Mouse (Mus musculus) ES-CJ7 (cell line): ENCODE data around the gene B3gnt2.
A peak's percentile ranks its signal among the peaks of the same experiment; 100 is the strongest.

Source experiments
- DNase-seq: peaks from one replicate; pipeline ENCODE4 v3.0.0; 2011; ENCODE audit warnings: low read depth, low spot score

Gene B3gnt2

DNA sequence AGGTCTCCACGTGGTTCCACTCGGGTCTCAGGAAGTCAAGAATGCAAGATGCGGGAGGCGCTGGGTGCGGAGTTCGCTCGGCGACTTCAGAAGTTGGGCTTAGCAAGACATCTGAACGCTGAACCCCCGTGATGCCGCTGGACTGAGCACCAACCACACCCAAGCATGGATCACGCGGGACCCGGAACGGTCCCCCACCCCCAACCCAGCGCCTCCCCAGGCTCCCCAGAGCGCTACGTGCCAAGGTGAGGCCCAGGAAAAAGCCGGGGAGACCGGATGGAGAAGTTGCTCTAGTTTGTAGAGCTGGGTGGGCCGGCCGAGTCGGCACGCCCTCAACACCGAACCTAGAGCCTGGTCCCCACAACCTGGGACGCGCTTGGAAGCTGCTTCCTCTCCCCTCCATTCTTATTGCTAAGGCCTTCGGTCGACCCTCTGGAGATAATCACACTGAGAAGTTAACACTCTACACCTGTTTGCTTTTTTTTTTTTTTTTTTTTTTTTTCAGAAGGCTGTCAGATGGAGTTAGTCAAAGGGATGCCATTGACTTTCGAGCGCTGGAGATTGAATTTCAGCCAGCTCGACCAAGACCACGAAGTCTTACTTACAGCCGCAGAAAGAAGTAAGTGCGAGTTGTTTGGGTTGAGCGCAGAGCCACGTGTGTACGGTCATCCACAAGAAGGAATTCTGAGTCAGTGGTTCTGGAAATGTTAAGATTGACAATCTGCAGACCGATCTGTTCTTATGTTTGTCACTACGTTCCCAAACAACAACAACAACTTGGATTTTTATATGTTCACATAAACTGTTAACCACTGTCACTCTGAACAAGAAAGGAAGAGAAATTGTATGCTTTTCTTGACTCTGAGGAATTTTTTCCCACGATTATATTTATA, at the start of gene B3gnt2:
B3gnt2 (minus strand) TSS at position 627 of the 893 bp plus-strand sequence.
- peak; percentile 79 for DNase-seq

GRCm38 (mm10) chr11:22906453-22906865, 45.7 kb upstream of the B3gnt2 start:
- no peak for DNase-seq

DNA sequence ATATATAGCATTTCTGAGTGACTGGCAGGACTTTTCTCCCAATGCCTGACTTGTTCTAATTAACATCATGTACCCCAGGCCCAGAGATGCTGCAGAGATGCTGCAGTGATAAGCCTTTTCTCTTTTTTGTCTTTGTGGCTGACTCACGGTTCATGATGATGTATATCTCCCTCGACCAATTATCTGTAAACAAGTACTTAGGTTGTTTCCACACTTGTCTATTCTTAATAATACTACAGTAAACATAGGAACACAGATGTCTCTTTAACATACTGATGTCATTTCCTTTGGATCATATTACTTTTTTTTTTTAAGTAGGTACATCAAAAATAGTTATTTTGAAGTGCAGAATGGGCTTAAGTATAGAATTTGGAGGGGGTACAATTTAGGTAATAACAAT, 42.2 kb upstream of the B3gnt2 start:
- no peak for DNase-seq

GRCm38 (mm10) chr11:22900041-22900440, 39.3 kb upstream of the B3gnt2 start:
- peak; percentile 65 for DNase-seq

- DNase-seq, result peak; percentile 32
Measured at GRCm38 (mm10) chr11:22897642-22898041, 36.9 kb upstream of the B3gnt2 start.

DNA sequence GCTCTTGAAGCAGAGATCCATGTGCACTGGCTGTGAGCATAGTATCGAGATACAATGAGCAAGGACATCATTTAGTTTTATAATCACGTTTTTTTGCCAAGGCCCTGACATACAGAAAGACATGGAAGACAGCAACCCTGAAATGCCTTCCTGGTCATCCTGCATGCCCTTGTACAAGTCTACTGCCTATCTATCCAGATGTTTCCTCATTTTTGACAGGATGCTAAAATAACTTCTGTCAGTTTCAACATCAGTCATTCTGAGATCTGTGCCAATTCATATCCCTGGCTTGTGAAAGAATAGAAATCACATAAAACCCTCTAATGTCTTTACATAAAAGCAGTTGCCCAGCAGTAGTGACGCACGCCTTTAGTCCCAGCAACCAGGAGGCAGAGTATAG, 36.4 kb upstream of the B3gnt2 start:
- no peak for DNase-seq

GRCm38 (mm10) chr11:22893075-22893474, 32.3 kb upstream of the B3gnt2 start:
- no peak for DNase-seq

DNA sequence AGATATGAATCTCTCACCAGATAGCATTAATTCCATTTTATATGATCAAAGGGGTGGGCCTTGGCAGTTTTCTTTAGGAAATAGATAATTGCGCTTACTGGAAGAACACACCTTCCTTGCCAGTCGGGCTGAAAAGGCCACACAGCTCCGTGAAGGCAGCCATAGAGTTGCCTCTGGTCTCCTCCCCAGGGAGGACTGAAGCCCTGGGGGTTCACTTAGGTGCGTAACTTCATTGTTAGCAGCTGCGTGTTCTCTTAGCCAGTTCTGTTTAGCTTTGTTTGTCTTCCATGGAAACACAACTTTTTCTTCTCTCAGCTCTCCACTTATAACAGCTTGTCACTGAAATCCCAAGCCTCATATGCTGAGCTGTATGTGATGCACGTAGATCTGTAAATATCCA, 31.7 kb upstream of the B3gnt2 start:
- DNase-seq, result no peak

DNA sequence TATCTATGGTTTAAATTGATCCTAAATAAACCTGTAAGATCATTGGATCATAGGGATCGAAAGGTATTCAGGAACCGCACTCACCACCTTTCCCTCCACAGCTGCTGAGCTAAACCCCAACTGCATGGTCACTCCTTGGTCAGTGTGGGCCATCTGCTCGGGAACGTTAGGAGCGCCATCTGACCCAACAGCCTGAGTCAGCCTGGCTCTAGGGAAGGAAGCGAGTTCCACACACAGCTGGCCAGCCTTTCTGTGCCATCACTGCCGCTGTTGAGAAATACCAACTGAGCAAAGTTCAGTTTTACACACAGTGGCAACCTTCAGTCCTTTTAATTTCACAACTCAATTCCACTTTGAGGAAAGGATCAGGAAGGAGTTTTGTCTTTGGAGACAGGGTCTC, 31.1 kb upstream of the B3gnt2 start:
- DNase-seq, result no peak

DNA sequence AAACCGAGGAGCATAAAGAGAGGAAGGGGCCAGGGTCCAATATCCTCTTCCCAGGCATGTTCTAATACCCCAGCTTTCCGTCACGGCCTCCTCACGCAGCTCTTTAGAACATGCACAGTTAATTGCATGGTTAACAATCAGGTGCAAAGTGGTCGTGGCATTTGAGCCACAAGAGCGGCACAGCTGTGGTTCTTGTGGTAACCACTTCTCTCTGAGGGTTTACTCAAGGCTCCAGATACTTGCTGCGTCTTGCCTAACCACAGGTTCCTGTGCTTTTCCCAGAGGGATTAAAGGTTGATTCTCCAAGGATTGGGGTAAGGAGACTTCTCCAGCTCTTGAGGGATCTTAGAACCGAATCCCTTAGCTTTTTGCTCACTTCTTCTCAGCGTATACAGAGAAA, 30.5 kb upstream of the B3gnt2 start:
- no peak for DNase-seq

GRCm38 (mm10) chr11:22889224-22889623, 28.5 kb upstream of the B3gnt2 start:
- no peak for DNase-seq

GRCm38 (mm10) chr11:22886991-22887390, 26.2 kb upstream of the B3gnt2 start:
- no peak for DNase-seq

DNA sequence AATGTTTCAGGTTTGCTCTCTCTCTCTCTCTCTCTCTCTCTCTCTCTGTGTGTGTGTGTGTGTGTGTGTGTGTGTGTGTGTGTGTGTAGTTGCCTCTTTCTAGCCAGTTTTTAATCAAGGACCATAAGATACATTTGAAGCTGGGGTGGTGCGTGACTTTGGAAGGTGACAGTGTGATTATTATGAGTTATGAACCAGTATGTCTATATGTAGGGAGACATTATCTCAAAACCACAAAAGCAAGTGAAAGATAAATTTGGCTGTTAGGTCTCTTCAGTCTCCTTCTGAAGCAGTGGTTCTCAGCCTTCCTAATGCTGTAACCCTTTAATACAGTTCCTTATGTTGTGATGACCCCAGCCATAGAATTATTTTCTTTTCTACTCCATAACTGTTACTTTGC, 24.6 kb upstream of the B3gnt2 start:
- DNase-seq, result no peak

GRCm38 (mm10) chr11:22883676-22884075, 22.9 kb upstream of the B3gnt2 start:
- no peak for DNase-seq

DNA sequence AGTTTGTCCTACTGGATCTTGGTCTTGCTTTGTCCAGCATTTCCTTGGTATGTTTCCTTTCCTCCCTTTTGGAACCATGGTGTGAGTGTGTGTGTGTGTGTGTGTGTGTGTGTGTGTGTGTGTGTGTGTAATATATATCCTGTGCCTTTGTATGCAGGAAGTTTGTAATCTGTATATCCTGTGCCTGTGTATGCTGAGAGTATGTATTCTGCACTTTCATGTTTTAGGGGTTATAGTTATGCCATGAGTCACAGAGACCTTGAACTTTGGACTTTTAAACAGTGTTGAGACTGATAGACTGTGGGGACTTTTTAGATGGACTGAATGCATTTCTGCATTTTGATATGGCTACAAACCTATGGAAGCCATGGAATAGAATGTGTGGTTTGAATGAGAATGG, 22.2 kb upstream of the B3gnt2 start:
- no peak for DNase-seq

DNA sequence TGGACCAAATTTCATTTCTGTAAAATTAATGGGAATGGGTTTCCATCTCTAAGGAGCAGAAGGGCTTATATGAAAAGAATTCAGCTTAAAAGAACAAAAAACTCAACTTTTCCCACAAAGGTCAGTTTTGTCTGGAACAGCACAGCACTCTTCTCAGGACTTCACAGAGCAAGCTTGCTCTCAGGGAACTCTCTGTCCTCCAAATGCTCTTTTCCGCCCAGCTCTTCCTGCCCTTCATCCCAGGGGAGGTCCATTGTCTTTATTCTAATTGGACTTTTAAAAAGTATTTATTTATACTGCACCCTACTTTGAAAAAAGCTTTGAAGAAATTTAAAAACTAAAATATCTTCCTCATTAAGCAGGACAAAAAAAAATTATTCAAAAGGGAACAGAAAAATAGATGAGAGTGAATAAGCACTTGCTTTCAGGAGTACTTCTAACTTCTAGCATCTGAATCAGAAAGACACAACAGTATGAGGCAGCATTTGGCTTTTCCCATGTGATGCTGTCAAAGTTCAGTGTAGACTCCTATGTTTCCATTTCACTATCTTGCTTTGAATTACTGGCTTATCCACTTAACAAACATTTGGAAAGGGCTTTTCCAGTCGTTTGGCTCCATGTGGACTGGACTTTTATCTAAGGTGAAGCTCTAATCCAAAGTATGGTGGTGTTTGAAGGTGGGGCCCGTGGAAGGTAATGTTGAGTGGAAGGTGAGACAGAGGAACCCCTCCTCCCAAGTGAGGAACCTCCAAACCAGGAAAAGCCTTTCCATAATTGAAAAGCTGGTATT, 19.8 kb upstream of the B3gnt2 start:
- DNase-seq, result no peak

DNA sequence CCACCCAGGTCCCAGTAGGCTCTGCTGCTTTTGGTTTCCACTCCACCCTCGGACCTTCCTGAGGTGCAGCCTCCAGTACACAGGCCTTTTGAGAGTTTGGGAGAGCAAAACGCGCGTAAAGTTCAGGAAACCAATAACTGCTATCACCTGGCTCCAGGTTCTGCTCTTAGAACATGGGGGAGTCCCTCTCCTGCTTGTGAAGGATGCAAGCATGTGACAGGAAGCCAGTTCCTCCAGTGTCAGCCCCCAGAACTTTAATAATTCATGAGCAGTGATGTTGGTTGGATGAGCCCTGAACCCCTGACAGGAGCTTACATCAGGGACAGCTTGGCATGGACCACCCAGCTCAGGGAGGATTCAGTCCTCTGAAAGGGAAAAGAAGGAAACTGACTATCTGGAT, 18.9 kb upstream of the B3gnt2 start:
- no peak for DNase-seq

DNA sequence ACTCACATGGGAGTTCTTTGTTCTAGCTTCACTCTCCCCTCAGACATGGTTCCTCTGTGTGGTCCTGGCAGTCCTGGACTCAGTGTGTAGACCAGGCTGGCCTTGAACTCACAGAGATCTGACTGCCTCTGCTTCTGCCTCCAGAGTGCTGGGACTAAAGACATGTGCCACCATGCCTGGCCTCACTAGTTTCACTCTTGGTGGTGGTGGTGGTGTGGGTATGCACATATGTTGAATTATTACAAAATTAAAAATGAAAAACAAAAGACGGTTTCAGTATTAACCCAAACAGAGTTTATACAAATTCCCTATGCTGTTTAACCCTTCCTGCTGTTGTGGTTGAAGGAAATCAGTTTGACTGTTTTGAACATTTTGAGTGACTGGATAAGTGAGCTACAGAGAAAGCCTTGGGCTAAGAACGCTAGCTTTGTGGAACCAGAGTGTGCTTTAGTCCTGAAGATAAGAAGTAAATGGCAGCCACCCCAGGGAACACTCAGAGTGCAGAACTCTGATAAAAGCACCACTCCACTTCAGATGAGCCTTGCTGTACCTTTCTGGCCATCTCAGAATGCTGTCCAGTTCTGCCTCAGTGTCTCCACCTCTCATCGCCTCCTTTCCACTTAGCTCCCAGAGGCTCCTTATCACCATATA, 16.0 kb upstream of the B3gnt2 start:
- no peak for DNase-seq

GRCm38 (mm10) chr11:22875279-22875678, 14.5 kb upstream of the B3gnt2 start:
- DNase-seq, result no peak

DNA sequence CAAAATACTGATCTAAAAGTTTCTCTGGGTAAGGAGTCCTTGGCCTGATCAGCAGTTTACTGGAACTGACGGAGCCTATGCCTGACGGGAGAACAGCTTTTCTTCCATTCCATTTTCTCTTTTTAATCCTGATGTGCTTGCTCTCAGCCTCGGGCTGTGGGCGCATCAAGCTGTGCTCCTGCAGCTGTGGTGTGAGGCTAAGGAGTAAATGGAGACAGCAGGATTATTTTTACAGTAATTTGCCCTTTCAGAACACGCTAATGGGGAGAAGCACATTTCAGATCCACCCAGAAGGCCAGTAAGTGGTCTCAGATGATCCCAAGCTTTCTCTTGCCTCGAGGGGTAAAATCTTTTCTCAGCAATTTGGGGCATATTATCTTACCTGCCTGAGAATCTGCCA, 14.0 kb upstream of the B3gnt2 start:
- DNase-seq, result no peak

- no peak for DNase-seq
Measured at GRCm38 (mm10) chr11:22873383-22873782, 12.6 kb upstream of the B3gnt2 start.

DNA sequence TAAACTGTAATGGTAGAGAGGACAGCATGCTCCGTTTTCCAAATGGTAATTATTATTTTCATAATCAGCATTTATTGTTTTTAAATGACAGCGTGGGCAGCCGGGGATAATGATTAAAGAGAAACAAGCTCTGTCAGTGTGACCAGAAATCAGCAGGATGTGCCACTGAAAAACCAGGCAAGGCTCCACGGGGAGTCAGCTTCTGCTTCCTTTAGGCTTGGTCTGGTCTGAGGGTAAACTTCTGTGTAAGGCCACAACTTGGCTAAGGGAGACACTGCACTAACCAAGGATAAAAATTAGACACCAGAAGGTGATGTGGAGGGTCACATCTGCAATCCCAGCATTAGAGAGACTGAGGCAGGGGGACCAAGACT, 11.5 kb upstream of the B3gnt2 start:
- no peak for DNase-seq
